Mouse (Mus musculus): Measurements from ENCODE around the gene Olfr653.

GRCm38 (mm10) chr7:104624494-104624893 is 47.4 kb downstream of the Olfr653 start, which contains the start of gene Olfr657:
- TF ChIP-seq GATA1 (IDR thresholded peaks at IDR 0.05; ENCODE audit: low read length) (no peak), TAL1 (IDR thresholded peaks at IDR 0.05; ENCODE audit: low read length) (no peak)
